Mouse (Mus musculus): ENCODE results near the gene Rfpl4b.
A peak's percentile ranks its signal among the peaks of the same experiment; 100 is the strongest.
"Not testable (repeated sequence)": the region's sequence is repeated elsewhere in the genome, so short reads cannot be mapped to it uniquely, and the experiment has no call there.

The Rfpl4b gene

GRCm38 (mm10) chr10:38821679-38822078 lies at the start of gene Rfpl4b:
Gene Rfpl4b (minus strand): TSS chr10:38821779.
- DNase-seq (ENCODE audit: low spot score), result no peak

DNA sequence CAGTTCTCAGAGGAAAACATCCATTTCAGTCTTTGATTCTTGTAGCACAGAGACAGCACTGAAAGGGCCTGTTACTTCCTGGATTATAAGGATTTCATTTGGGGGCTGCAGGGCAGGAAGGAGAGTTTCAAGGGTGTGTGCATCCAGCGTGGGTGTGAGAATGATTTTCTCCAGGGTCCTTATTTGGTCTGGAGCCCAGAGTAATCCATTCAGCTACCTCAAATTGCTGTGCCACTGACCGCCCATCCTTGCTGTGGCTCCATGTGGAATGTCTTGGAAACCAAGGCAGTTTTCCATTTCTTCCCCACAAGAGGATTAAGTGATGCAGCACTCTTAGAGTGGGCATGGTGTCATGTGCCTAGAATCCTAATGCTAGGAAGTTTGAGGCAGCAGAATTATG lies 33.6 kb upstream of the Rfpl4b start:
- no peak for DNase-seq (ENCODE audit: low spot score)

GRCm38 (mm10) chr10:38850006-38850405 lies 28.4 kb upstream of the Rfpl4b start:
- DNase-seq (ENCODE audit: low spot score), result not testable (repeated sequence)

DNA sequence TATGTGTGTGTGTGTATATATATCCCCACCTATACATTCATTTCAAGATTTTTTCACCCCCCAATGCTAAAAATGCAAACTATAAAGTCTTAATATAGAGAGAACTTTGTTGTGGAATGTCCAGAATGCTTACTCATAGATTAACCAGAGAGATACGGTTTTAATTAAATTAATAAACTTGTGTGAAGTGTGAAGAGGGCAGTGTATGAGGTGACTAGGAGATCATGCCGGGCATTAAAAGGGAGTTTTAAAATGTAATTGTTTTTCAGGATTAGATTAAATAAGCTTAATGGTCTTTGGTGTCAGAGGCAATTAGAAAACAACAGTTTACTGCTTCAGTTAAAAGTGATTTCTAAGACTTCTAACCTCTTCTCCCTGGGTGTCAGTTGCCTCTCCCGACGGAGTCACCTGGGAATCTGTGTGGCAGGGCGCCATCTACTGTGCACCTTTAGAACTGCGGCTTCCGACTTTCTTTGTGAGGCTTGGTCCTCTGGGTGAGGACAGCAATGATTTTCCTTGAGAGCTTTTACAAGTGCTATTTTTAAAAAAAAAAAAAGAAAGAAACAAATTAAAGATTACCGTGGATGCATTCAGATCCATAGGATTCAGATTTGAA lies 27.4 kb upstream of the Rfpl4b start:
- DNase-seq (ENCODE audit: low spot score), result peak; percentile 57

GRCm38 (mm10) chr10:38848231-38848630 lies 26.7 kb upstream of the Rfpl4b start:
- DNase-seq (ENCODE audit: low spot score), result no peak

DNA sequence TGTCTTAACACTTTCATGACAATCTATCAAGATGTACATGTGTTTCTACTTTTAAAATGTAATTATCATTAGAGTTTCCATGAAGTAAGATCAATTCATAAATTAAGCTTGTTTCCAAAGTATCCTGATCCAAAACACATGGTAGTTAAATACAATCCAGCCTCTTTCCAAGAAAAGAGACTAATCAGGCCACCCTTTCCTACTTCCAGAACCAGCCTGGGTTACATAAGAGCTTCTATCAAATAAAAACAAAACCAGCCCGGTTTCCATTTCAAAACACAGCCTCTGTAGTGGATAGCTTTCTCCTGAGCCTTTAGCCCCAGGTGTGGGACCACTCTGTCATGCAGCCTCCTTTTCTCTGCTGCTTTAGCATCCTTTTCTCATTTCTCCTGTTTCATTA lies 2.2 kb upstream of the Rfpl4b start:
- no peak for DNase-seq (ENCODE audit: low spot score)

DNA sequence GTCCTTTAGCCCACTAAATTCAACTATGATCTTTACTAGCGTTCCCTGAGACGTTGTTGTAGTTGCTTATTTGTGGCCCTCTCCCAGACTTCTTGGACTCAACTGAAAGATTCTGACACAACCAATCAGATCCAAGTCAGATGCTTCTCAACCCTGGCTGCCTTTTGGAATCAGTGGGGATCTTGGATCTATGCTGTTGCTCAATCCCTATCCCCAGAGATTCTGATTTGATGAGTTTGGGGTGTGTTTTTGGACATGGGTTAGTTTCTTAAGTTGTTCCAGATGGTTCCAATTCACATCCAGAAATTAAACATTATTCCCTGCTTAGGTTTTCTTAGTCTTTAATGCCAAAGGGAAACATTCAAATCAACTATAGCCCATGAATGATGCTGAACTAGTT lies 15.5 kb downstream of the Rfpl4b start:
- DNase-seq (ENCODE audit: low spot score), result no peak

DNA sequence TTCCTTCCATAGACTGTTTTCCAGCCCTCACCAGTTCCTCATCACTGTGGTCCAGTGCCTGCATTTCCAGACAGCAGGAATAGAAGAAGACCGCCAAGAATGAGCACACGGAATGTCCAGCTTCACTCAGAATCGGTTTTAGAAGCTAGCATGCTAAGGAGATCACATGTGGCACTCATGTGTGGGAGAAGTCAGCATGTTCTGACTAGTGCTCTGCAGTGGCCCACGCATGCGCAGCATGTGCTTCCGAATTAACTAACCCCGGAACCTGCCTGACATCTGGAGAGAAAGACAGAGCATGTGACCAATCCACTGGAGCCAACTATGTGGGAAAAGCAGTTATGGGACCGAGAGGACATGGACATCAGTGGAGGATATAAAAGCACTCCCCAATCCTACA lies 17.5 kb downstream of the Rfpl4b start:
- no peak for DNase-seq (ENCODE audit: low spot score)

- DNase-seq (ENCODE audit: low spot score), result no peak
Measured at GRCm38 (mm10) chr10:38803304-38803703, 18.3 kb downstream of the Rfpl4b start.

- DNase-seq (ENCODE audit: low spot score), result no peak
Measured at GRCm38 (mm10) chr10:38788612-38789011, 33.0 kb downstream of the Rfpl4b start.
